18 mouse cellular contexts compared by ENCODE assay signal in the genomic region with DNA sequence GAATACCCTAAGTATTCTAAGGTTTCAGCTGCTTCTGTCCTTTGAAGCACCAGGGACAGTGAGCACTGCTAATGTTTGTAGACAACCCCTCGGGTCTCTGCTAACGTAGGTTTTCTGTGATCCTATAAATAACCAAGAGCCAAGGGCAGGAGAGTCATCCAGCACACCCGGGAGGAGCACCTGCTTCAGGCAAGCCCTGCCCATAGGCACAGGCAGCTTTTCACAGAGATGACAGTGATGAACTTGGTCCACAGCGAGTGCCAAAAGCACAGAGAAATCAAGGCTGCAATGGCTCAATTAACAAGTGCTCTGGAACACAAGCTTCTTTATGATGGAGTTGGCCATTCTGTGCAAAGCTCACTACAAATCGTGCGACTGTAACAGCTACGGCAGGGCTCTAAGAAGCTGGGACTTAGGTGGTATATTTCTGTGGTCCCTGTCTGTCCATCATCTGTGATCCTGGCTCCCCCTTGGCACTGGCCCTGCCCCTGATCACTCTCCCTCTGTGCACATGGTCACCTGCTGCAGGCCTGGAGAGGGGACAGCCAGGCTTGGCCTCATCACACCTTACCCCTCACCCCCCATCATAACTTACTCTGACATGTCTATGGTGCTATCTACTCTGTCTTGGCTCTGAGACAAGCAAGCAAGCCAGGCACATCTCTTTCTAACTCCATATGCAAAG.
A peak's percentile ranks its signal among the peaks of the same experiment; 100 is the strongest.
DNase-seq lines count a peak whose midpoint lies in the region; ATAC-seq lines count a peak whose summit lies in the region.
"Had no signal": no experiment of that assay in that cellular context is flagged by ENCODE, and none has a peak within 500 bp of the region (broad histone marks: within the 10 kb centered on the region; RNA-seq: fewer than 3 reads in every experiment).

No protein-coding gene starts in this region.

- H3K4me1 ChIP-seq in heart, embryonic 13.5 days: peaks cover 47% of the 10 kb centered on the region
- peaks cover 27% of the 10 kb centered on the region for H3K4me1 ChIP-seq in heart, embryonic 16.5 days (ENCODE audit: control insufficient read depth, insufficient read depth, low read length)
- H3K4me1 ChIP-seq: embryonic facial prominence, embryonic 12.5 days had no signal

- no peaks in the 10 kb centered on the region for H3K36me3 ChIP-seq in heart, embryonic 13.5 days
- H3K36me3 ChIP-seq in heart, embryonic 16.5 days (ENCODE audit: control insufficient read depth, insufficient read depth): no peaks in the 10 kb centered on the region
- H3K36me3 ChIP-seq: embryonic facial prominence, embryonic 12.5 days; midbrain, embryonic 15.5 days had no signal

- DNase-seq in heart, adult 8-10 months (ENCODE audit: low spot score): no peak
- DNase-seq in brain, adult 2 months (ENCODE audit: low read depth, low spot score): peak; percentile 86
- peak; percentile 51 for DNase-seq in cerebellum, adult 8-10 months
- DNase-seq in testis, postnatal 14 days (ENCODE audit: low spot score): no peak
- DNase-seq in gastrocnemius, postnatal 4 days (ENCODE audit: low spot score in 2 of 2): no peak
- no peak for DNase-seq in ovary, adult 18-20 months (ENCODE audit: low spot score)
- DNase-seq: gastrocnemius, postnatal 25 days; kidney, adult 9 months; lung, postnatal 4 days; right cerebral cortex, postnatal 4 days; thymus, adult 2 months had no signal

- H3K4me2 ChIP-seq in heart, embryonic 13.5 days: 0 out of 2 replicates have a peak overlapping the region, but pooled peaks have one; percentile 10
- H3K4me2 ChIP-seq in heart, embryonic 16.5 days (ENCODE audit: low read depth, low read length): peak overlapping the region; percentile 30; the same call in 1 of the 2 replicates
- H3K4me2 ChIP-seq: embryonic facial prominence, embryonic 12.5 days; limb, embryonic 13.5 days; midbrain, embryonic 15.5 days had no signal

- H3K27ac ChIP-seq in heart, embryonic 13.5 days (replicated peaks): peak overlapping the region; percentile 83
- H3K27ac ChIP-seq in heart, embryonic 16.5 days (ENCODE audit: low read length): peak overlapping the region; percentile 67
- H3K27ac ChIP-seq: embryonic facial prominence, embryonic 12.5 days; left cerebral cortex, adult 2 months; limb, embryonic 13.5 days; midbrain, embryonic 15.5 days had no signal

- H3K9me3 ChIP-seq in heart, embryonic 13.5 days: no peaks in the 10 kb centered on the region
- H3K9me3 ChIP-seq in heart, embryonic 16.5 days (replicated peaks; ENCODE audit: control insufficient read depth, low read length): no peaks in the 10 kb centered on the region
- H3K9me3 ChIP-seq: embryonic facial prominence, embryonic 12.5 days; limb, embryonic 13.5 days; midbrain, embryonic 15.5 days had no signal

- no peak overlapping the region for H3K4me3 ChIP-seq in heart, embryonic 13.5 days
- H3K4me3 ChIP-seq in heart, embryonic 16.5 days (ENCODE audit: low read length): no peak overlapping the region
- H3K4me3 ChIP-seq: embryonic facial prominence, embryonic 12.5 days; left cerebral cortex, adult 2 months; limb, embryonic 13.5 days; midbrain, embryonic 15.5 days had no signal

- peak overlapping the region; percentile 51 for H3K9ac ChIP-seq in heart, embryonic 13.5 days
- H3K9ac ChIP-seq in heart, embryonic 16.5 days (ENCODE audit: low read length): no peak overlapping the region
- H3K9ac ChIP-seq: embryonic facial prominence, embryonic 12.5 days; limb, embryonic 13.5 days; midbrain, embryonic 15.5 days had no signal

- no peaks in the 10 kb centered on the region for H3K27me3 ChIP-seq in heart, embryonic 13.5 days (replicated peaks)
- no peaks in the 10 kb centered on the region for H3K27me3 ChIP-seq in heart, embryonic 16.5 days (ENCODE audit: control insufficient read depth, insufficient read depth, low read length)
- H3K27me3 ChIP-seq: embryonic facial prominence, embryonic 12.5 days; midbrain, embryonic 15.5 days had no signal

- WGBS in heart, embryonic 13.5 days: 45% methylated on average over 7 of the region's 7 CpGs
- 47% methylated on average over 7 of the region's 7 CpGs for WGBS in heart, embryonic 16.5 days

- ATAC-seq in heart, embryonic 13.5 days (ENCODE audit: extremely low read depth, insufficient number of reproducible peaks, low FRiP score, low TSS enrichment): no peak
- ATAC-seq in heart, embryonic 16.5 days (replicated peaks; ENCODE audit: extremely low read depth, insufficient read depth, low FRiP score): peak; percentile 39; the same call in 1 of the 2 replicates
- ATAC-seq: inflammation-experienced regulatory T-cells, adult 6 months; midbrain, embryonic 15.5 days had no signal

Comparison
In these comparisons a context has a peak if more than half of its experiments do, and no peak if none do; other contexts are left out.
1. DNase-seq: peak in brain, adult 2 months (single experiment) and cerebellum, adult 8-10 months (single experiment); none in heart, adult 8-10 months (single experiment), testis, postnatal 14 days (single experiment), gastrocnemius, postnatal 4 days (0 of 2) and ovary, adult 18-20 months (single experiment).